Comparison of ENCODE assay signal across 9 mouse cellular contexts in the genomic region with DNA sequence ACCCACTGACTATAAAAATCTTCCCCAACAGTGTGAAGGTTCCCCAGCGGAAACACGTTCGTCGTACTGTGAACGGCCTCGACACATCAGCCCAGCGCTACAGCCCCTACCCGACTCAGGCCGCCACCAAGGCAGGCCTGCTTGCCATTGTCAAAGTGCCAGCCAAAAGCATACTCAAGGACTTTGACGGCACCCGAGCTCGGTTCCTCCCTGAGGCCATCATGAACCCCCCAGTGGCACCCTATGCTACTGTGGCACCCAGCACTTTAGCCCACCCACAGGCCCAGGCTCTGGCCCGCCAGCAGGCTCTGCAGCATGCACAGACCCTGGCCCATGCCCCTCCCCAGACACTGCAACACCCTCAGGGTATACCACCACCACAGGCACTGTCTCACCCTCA. TPM values are rescaled to one million over a fixed set of nuclear protein-coding genes. Genes with fewer than 3 reads are reported as not detected.
DNase-seq lines count a peak whose midpoint lies in the region; ATAC-seq and TF ChIP-seq lines count a peak whose summit lies in the region.
"Had no signal": no experiment of that assay in that cellular context is flagged by ENCODE, and none has a peak within 500 bp of the region (broad histone marks: within the 10 kb centered on the region; RNA-seq: fewer than 3 reads in every experiment).

No protein-coding gene starts in this region.

- no peak overlapping the region for H3K9ac ChIP-seq in forebrain, embryonic 13.5 days
- peak overlapping the region; percentile 35; the same call in 1 of the 2 replicates for H3K9ac ChIP-seq in hindbrain, embryonic 13.5 days
- no peak overlapping the region for H3K9ac ChIP-seq in midbrain, postnatal 0 days (replicated peaks; ENCODE audit: low read length, poor library complexity, severe bottlenecking)

- no peak for TF ChIP-seq CTCF in left cerebral cortex, adult 2 months (IDR thresholded peaks at IDR 0.05)
- TF ChIP-seq CTCF in midbrain, postnatal 0 days (IDR thresholded peaks at IDR 0.05), result no peak

- intact Hi-C loops in left cerebral cortex, adult 2 months (cut with DNase I), result loop anchor here (5.0 kb wide), 1 partner anchor 71 kb away; a partner anchor contains a TSS

- H3K27ac ChIP-seq in left cerebral cortex, adult 2 months, result peak overlapping the region; percentile 29
- H3K27ac ChIP-seq in forebrain, embryonic 13.5 days, result peak overlapping the region; percentile 75; the same call in 1 of the 2 replicates
- peak overlapping the region; percentile 89 for H3K27ac ChIP-seq in hindbrain, embryonic 13.5 days
- H3K27ac ChIP-seq in midbrain, postnatal 0 days (ENCODE audit: low read depth, low read length), result peak overlapping the region; percentile 73
- H3K27ac ChIP-seq: heart, embryonic 10.5 days had no signal

- H3K27me3 ChIP-seq in forebrain, embryonic 13.5 days, result no peaks in the 10 kb centered on the region
- no peaks in the 10 kb centered on the region for H3K27me3 ChIP-seq in hindbrain, embryonic 13.5 days
- H3K27me3 ChIP-seq in midbrain, postnatal 0 days (ENCODE audit: insufficient read depth, low read length), result no peaks in the 10 kb centered on the region

- H3K9me3 ChIP-seq in forebrain, embryonic 13.5 days (replicated peaks), result no peaks in the 10 kb centered on the region
- H3K9me3 ChIP-seq in hindbrain, embryonic 13.5 days, result no peaks in the 10 kb centered on the region
- H3K9me3 ChIP-seq in midbrain, postnatal 0 days (ENCODE audit: low read length), result no peaks in the 10 kb centered on the region
- H3K9me3 ChIP-seq: heart, embryonic 10.5 days had no signal

- H3K4me1 ChIP-seq in forebrain, embryonic 13.5 days, result peaks cover 32% of the 10 kb centered on the region
- peaks cover 50% of the 10 kb centered on the region for H3K4me1 ChIP-seq in hindbrain, embryonic 13.5 days (replicated peaks)
- 0 out of 2 replicates have a peak, but pooled peaks cover 5% of the 10 kb centered on the region for H3K4me1 ChIP-seq in midbrain, postnatal 0 days (ENCODE audit: insufficient read depth, low read length)

- no peak overlapping the region for H3K4me2 ChIP-seq in forebrain, embryonic 13.5 days
- H3K4me2 ChIP-seq in hindbrain, embryonic 13.5 days, result no peak overlapping the region
- H3K4me2 ChIP-seq in midbrain, postnatal 0 days (ENCODE audit: low read depth, low read length, poor library complexity, severe bottlenecking), result no peak overlapping the region

- DNase-seq in left cerebral cortex, adult 2 months (ENCODE audit: extremely low spot score in 1 of 2, low spot score in 2 of 2), result no peak
- no peak for DNase-seq in left cerebral cortex, adult 8-10 months (ENCODE audit: low spot score in 2 of 2)
- DNase-seq in midbrain, postnatal 0 days (ENCODE audit: low spot score), result peak; percentile 27
- no peak for DNase-seq in Muller cell, postnatal 12 days (ENCODE audit: inconsistent ontology term)
- DNase-seq in adrenal gland, postnatal 10 days, result no peak
- DNase-seq: kidney, adult 11 months had no signal

- ATAC-seq in forebrain, embryonic 13.5 days, result no peak
- peak; percentile 18; the same call in 1 of the 2 replicates for ATAC-seq in hindbrain, embryonic 13.5 days (ENCODE audit: low FRiP score)
- 0 out of 2 replicates have a peak, but pooled peaks have one; percentile 14 for ATAC-seq in midbrain, postnatal 0 days (ENCODE audit: low FRiP score)

- H3K4me3 ChIP-seq in left cerebral cortex, adult 2 months, result no peak overlapping the region
- H3K4me3 ChIP-seq in forebrain, embryonic 13.5 days, result no peak overlapping the region
- no peak overlapping the region for H3K4me3 ChIP-seq in hindbrain, embryonic 13.5 days
- H3K4me3 ChIP-seq in midbrain, postnatal 0 days (ENCODE audit: low read depth, low read length), result no peak overlapping the region
- H3K4me3 ChIP-seq: heart, embryonic 10.5 days had no signal

- 86% methylated on average over 13 of the region's 13 CpGs for WGBS in forebrain, embryonic 13.5 days
- 75% methylated on average over 13 of the region's 13 CpGs for WGBS in hindbrain, embryonic 13.5 days
- WGBS in midbrain, postnatal 0 days, result 69% methylated on average over 13 of the region's 13 CpGs

- peaks cover 71% of the 10 kb centered on the region for H3K36me3 ChIP-seq in forebrain, embryonic 13.5 days (ENCODE audit: poor library complexity, severe bottlenecking)
- H3K36me3 ChIP-seq in hindbrain, embryonic 13.5 days, result peaks cover 75% of the 10 kb centered on the region
- peaks cover 52% of the 10 kb centered on the region for H3K36me3 ChIP-seq in midbrain, postnatal 0 days (ENCODE audit: insufficient read depth, low read length)

RNA-seq across cellular contexts. Expression of a gene that starts 11.6 kb away (rescaled TPM):
- 10 to 100 TPM; 10.5 to 10.6 TPM for total RNA-seq in left cerebral cortex, adult 2 months (2021)
- total RNA-seq in left cerebral cortex, adult 8-10 months (2022), result 1 to 10 TPM; 5.9 to 9.4 (median 9.0) TPM
- polyA plus RNA-seq in forebrain, embryonic 13.5 days (2015; fragmentation: Nextera tagmentation; extraction: Ambion mirVana), result 114 and 121 TPM in 2 replicates
- polyA plus RNA-seq in hindbrain, embryonic 13.5 days (2015; fragmentation: Nextera tagmentation; extraction: Ambion mirVana), result 125 and 127 TPM in 2 replicates
- total RNA-seq in midbrain, postnatal 0 days (2014; rRNA removed), result 80.5 and 89.5 TPM in 2 replicates
- 68.4 and 71.1 TPM in 2 replicates for polyA plus RNA-seq in midbrain, postnatal 0 days (2015; fragmentation: Nextera tagmentation; extraction: Ambion mirVana)
- 10 to 100 TPM; 52.2 to 53.0 TPM for total RNA-seq in adrenal gland, postnatal 10 days (2021)

RNA-seq across cellular contexts. Expression of a gene that starts 22.7 kb away (rescaled TPM):
- total RNA-seq in left cerebral cortex, adult 2 months (2021), result 1 to 10 TPM; 3.0 to 3.1 TPM
- total RNA-seq in left cerebral cortex, adult 8-10 months (2022), result 1 to 10 TPM; 2.0 to 4.3 (median 2.8) TPM
- polyA plus RNA-seq in forebrain, embryonic 13.5 days (2015; fragmentation: Nextera tagmentation; extraction: Ambion mirVana), result 5.4 and 8.7 TPM in 2 replicates
- 6.6 and 6.7 TPM in 2 replicates for polyA plus RNA-seq in hindbrain, embryonic 13.5 days (2015; fragmentation: Nextera tagmentation; extraction: Ambion mirVana)
- total RNA-seq in midbrain, postnatal 0 days (2014; rRNA removed), result 7.1 and 7.6 TPM in 2 replicates
- polyA plus RNA-seq in midbrain, postnatal 0 days (2015; fragmentation: Nextera tagmentation; extraction: Ambion mirVana), result 4.5 and 5.7 TPM in 2 replicates
- 10 to 100 TPM in 1 of 2 experiments, 1 to 10 TPM in 1; 8.6 to 10.9 TPM for total RNA-seq in adrenal gland, postnatal 10 days (2021)

RNA-seq across cellular contexts. Expression of a gene that starts 22.7 kb away (rescaled TPM):
- total RNA-seq in left cerebral cortex, adult 2 months (2021), result 10 to 100 TPM; 24.4 to 27.7 TPM
- total RNA-seq in left cerebral cortex, adult 8-10 months (2022), result 10 to 100 TPM; 24.8 to 34.9 (median 28.4) TPM
- polyA plus RNA-seq in forebrain, embryonic 13.5 days (2015; fragmentation: Nextera tagmentation; extraction: Ambion mirVana), result 4.7 and 7.6 TPM in 2 replicates
- polyA plus RNA-seq in hindbrain, embryonic 13.5 days (2015; fragmentation: Nextera tagmentation; extraction: Ambion mirVana), result 7.0 and 8.3 TPM in 2 replicates
- total RNA-seq in midbrain, postnatal 0 days (2014; rRNA removed), result 12.6 and 24.0 TPM in 2 replicates
- polyA plus RNA-seq in midbrain, postnatal 0 days (2015; fragmentation: Nextera tagmentation; extraction: Ambion mirVana), result 18.1 and 25.4 TPM in 2 replicates
- total RNA-seq in adrenal gland, postnatal 10 days (2021), result 10 to 100 TPM; 34.4 to 45.6 TPM

RNA-seq across cellular contexts. Expression of a gene that starts 29.6 kb away (rescaled TPM):
- total RNA-seq in left cerebral cortex, adult 2 months (2021), result 100 to 1,000 TPM; 647 to 724 TPM
- 100 to 1,000 TPM; 678 to 790 (median 743) TPM for total RNA-seq in left cerebral cortex, adult 8-10 months (2022)
- polyA plus RNA-seq in forebrain, embryonic 13.5 days (2015; fragmentation: Nextera tagmentation; extraction: Ambion mirVana), result 970 and 1,119 TPM in 2 replicates
- 913 and 965 TPM in 2 replicates for polyA plus RNA-seq in hindbrain, embryonic 13.5 days (2015; fragmentation: Nextera tagmentation; extraction: Ambion mirVana)
- 753 and 863 TPM in 2 replicates for total RNA-seq in midbrain, postnatal 0 days (2014; rRNA removed)
- 853 and 860 TPM in 2 replicates for polyA plus RNA-seq in midbrain, postnatal 0 days (2015; fragmentation: Nextera tagmentation; extraction: Ambion mirVana)
- total RNA-seq in adrenal gland, postnatal 10 days (2021), result 1,000 to 10,000 TPM; 1,780 to 1,853 TPM

RNA-seq across cellular contexts. Expression of a gene that starts 34.5 kb away (rescaled TPM):
- total RNA-seq in left cerebral cortex, adult 2 months (2021), result 10 to 100 TPM; 19.0 to 19.7 TPM
- total RNA-seq in left cerebral cortex, adult 8-10 months (2022), result 10 to 100 TPM; 23.9 to 29.6 (median 26.2) TPM
- 39.7 and 42.1 TPM in 2 replicates for polyA plus RNA-seq in forebrain, embryonic 13.5 days (2015; fragmentation: Nextera tagmentation; extraction: Ambion mirVana)
- 53.2 TPM in 2 replicates for polyA plus RNA-seq in hindbrain, embryonic 13.5 days (2015; fragmentation: Nextera tagmentation; extraction: Ambion mirVana)
- total RNA-seq in midbrain, postnatal 0 days (2014; rRNA removed), result 71.3 and 78.4 TPM in 2 replicates
- polyA plus RNA-seq in midbrain, postnatal 0 days (2015; fragmentation: Nextera tagmentation; extraction: Ambion mirVana), result 65.0 and 65.5 TPM in 2 replicates
- 100 to 1,000 TPM in 1 of 2 experiments, 10 to 100 TPM in 1; 93.0 to 100 TPM for total RNA-seq in adrenal gland, postnatal 10 days (2021)

Comparison
In these comparisons a context has a peak if more than half of its experiments do, and no peak if none do; other contexts are left out.
1. H3K27ac ChIP-seq: peak in every context shown above with its lines; median percentile 89 in hindbrain, embryonic 13.5 days; 75 in forebrain, embryonic 13.5 days; 73 in midbrain, postnatal 0 days; 29 in left cerebral cortex, adult 2 months.